Mouse (Mus musculus) C2C12 (cell line): ENCODE results near the gene Pard3. TPM values are rescaled to one million over a fixed set of nuclear protein-coding genes. Genes with fewer than 3 reads are reported as not detected.

ENCODE experiments used
- H3K27me3 ChIP-seq: one replicate; pipeline ENCODE4 v1.6.1; 2011; ENCODE audit not compliant: control insufficient read depth, insufficient read depth, insufficient read length
- H3K36me3 ChIP-seq: one replicate; pipeline ENCODE4 v1.6.1; 2011; ENCODE audit not compliant: control insufficient read depth, insufficient read depth
- H3K4me3 ChIP-seq: one replicate; pipeline ENCODE4 v1.5.1; 2011; ENCODE audit warnings: mild to moderate bottlenecking, control low read depth; ENCODE audit not compliant: poor library complexity, insufficient read depth, severe bottlenecking
- H3K79me2 ChIP-seq: one replicate; pipeline ENCODE4 v1.6.1; 2011; ENCODE audit not compliant: control insufficient read depth, insufficient read depth
- H3K79me3 ChIP-seq: one replicate; pipeline ENCODE4 v1.6.1; 2011; ENCODE audit warnings: low read depth, control low read depth
- H3ac ChIP-seq: one replicate; pipeline ENCODE3; 2011; ENCODE audit warnings: low read depth; ENCODE audit not compliant: control insufficient read depth, insufficient read length
- CEBPB ChIP-seq: IDR thresholded peaks from one replicate; pipeline ENCODE4 v1.6.1; 2011; ENCODE audit warnings: low read depth, mild to moderate bottlenecking, control low read depth, moderate library complexity
- CTCF ChIP-seq: IDR thresholded peaks from one replicate; pipeline ENCODE4 v1.5.1; 2011; ENCODE audit not compliant: control insufficient read depth, insufficient read depth, insufficient read length
- FOSL1 ChIP-seq: IDR thresholded peaks from one replicate; pipeline ENCODE4 v1.8.0; 2011; ENCODE audit warnings: mild to moderate bottlenecking, low read length; ENCODE audit not compliant: poor library complexity, insufficient read depth, severe bottlenecking
- MAX ChIP-seq: IDR thresholded peaks from one replicate; pipeline ENCODE4 v1.6.1; 2011; ENCODE audit warnings: mild to moderate bottlenecking, control low read depth
- MYOD1 ChIP-seq: IDR thresholded peaks from one replicate; pipeline ENCODE4 v1.6.1; 2011; ENCODE audit warnings: low read depth; ENCODE audit not compliant: control insufficient read depth, insufficient read length
- MYOG ChIP-seq: IDR thresholded peaks from one replicate; pipeline ENCODE4 v1.6.1; 2011; ENCODE audit not compliant: control insufficient read depth, insufficient read length; ENCODE audit errors: extremely low read depth
- USF1 ChIP-seq: IDR thresholded peaks from one replicate; pipeline ENCODE4 v1.6.1; 2011; ENCODE audit warnings: low read depth, mild to moderate bottlenecking, control low read depth, moderate library complexity
- polyA plus RNA-seq: library from polyadenylated mRNA; unstranded; fragments of >200 nt; fragmentation: generic; extraction: Trizol; gene quantifications from one replicate; pipeline ENCODE4 v1.2.1, GENCODE M21; 2012; ENCODE audit warnings: missing spikeins

Pard3 gene
- polyA plus RNA-seq, 1 experiment, result 8.4 TPM

DNA sequence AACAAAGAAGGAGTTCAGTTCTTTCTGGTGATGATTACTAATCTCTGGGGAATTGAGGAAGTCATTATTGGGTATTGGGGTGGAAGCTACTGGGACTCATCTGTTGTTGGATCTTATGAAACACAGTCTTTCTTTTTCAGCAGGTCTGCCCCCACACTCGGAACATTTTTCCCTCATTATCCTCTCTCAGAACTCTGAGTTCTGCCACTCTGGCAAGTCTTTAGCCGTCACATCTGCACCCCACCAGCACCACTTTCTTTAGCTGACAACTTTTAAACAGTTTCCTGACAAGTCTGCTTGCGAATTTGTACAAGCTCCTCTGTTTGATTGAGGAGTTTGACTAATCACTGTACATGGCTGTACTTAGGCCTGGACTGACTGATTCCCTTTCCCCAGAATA, 118.4 kb downstream of the Pard3 start:
- Histone ChIP-seq H3K4me3 (no peak overlapping the region), H3K36me3 (no peaks in the 10 kb centered on the region), H3ac (no peak overlapping the region), H3K27me3 (no peaks in the 10 kb centered on the region), H3K79me3 (peaks cover 24% of the 10 kb centered on the region), H3K79me2 (peaks cover 57% of the 10 kb centered on the region)
- TF ChIP-seq FOSL1, result no peak

DNA sequence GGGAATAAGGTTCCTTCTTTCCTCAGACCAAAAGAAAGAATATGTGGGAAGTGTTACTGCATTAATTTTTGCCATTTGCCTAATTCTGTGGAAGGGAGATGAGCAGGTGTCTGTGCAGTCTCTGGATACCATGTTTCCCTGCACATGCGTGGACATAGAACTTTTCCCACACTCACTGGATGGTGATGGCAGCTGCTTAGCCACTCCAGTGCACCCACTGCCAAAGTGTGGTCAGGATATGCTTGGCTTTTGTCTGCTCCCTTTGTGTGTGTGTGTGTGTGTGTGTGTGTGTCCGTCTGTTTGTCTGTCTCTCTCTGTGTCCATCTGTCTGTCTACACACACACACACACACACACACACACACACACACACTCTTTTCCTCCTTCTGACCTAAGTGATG, 119.8 kb downstream of the Pard3 start:
- no peaks in the 10 kb centered on the region for H3K36me3 ChIP-seq
- TF ChIP-seq MAX (no peak), USF1 (no peak), CEBPB (no peak), CTCF (no peak), MYOG (no peak), MYOD1 (no peak), FOSL1 (no peak)
- no peak overlapping the region for H3K4me3 ChIP-seq
- H3K79me3 ChIP-seq, result peaks cover 24% of the 10 kb centered on the region
- H3K27me3 ChIP-seq, result no peaks in the 10 kb centered on the region
- H3ac ChIP-seq, result no peak overlapping the region
- H3K79me2 ChIP-seq, result peaks cover 61% of the 10 kb centered on the region

- Histone ChIP-seq H3K36me3 (no peaks in the 10 kb centered on the region), H3ac (no peak overlapping the region), H3K79me2 (peaks cover 56% of the 10 kb centered on the region), H3K4me3 (no peak overlapping the region), H3K79me3 (peaks cover 24% of the 10 kb centered on the region), H3K27me3 (no peaks in the 10 kb centered on the region)
- TF ChIP-seq CEBPB, result no peak
- TF ChIP-seq MYOG, result no peak
- TF ChIP-seq MYOD1, result no peak
- no peak for TF ChIP-seq CTCF
- no peak for TF ChIP-seq USF1
- TF ChIP-seq MAX, result no peak
- no peak for TF ChIP-seq FOSL1
Observed at GRCm38 (mm10) chr8:127184025-127184424, 120.3 kb downstream of the Pard3 start.

DNA sequence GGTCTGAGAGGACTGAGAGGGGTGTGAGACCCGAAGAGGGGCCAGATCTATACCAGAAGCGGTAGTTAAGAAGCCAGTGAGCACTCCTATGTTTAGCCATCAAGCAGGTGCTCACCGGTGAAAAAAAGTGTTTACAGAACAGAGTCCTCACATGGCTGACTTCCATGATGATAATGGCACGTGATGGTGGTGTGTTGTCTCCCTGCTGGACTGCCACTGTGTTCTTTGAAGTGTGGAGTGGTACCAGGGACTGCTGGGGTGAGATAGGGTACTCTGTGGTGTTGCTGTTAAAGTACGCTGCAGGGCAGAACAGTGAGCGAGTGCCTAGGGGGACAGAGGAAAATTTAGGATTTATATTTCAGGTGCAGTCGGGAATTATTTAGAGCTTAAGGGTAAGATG, 122.2 kb downstream of the Pard3 start:
- H3K4me3 ChIP-seq, result no peak overlapping the region
- H3K27me3 ChIP-seq, result no peaks in the 10 kb centered on the region
- peaks cover 41% of the 10 kb centered on the region for H3K79me2 ChIP-seq
- H3K79me3 ChIP-seq, result peaks cover 12% of the 10 kb centered on the region
- H3ac ChIP-seq, result no peak overlapping the region
- H3K36me3 ChIP-seq, result no peaks in the 10 kb centered on the region
- TF ChIP-seq CEBPB (no peak), MYOG (no peak), USF1 (no peak), CTCF (no peak), MYOD1 (no peak), FOSL1 (no peak), MAX (no peak)

GRCm38 (mm10) chr8:127188671-127189070, 125.0 kb downstream of the Pard3 start:
- Histone ChIP-seq H3K36me3 (no peaks in the 10 kb centered on the region), H3K4me3 (no peak overlapping the region), H3K27me3 (no peaks in the 10 kb centered on the region), H3ac (no peak overlapping the region), H3K79me3 (peaks cover 5% of the 10 kb centered on the region), H3K79me2 (peaks cover 41% of the 10 kb centered on the region)
- no peak for TF ChIP-seq MYOD1
- TF ChIP-seq USF1, result no peak
- TF ChIP-seq MYOG, result no peak
- TF ChIP-seq CTCF, result no peak
- TF ChIP-seq FOSL1, result no peak
- no peak for TF ChIP-seq MAX
- no peak for TF ChIP-seq CEBPB

DNA sequence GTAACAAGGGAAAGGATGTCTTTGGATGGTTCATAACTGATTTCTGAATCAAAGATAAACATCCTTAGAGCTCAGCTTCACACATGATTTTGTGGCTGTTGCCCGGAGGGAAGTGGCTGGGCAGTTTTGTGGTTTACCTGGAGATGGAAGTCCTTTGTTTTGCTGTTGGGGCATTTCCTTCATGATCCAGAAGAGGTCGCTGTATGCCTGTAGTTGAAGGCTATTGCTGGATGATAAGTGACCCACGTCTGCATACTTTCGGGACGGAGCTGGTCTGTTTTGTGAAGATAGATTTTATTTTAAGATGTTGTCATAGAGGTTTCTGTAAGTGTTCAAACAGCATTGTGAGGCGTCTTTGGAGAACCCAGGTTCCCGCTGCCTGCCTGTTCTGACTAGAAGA, 126.7 kb downstream of the Pard3 start:
- peaks cover 5% of the 10 kb centered on the region for H3K79me3 ChIP-seq
- no peaks in the 10 kb centered on the region for H3K36me3 ChIP-seq
- H3ac ChIP-seq, result no peak overlapping the region
- H3K27me3 ChIP-seq, result no peaks in the 10 kb centered on the region
- H3K4me3 ChIP-seq, result no peak overlapping the region
- H3K79me2 ChIP-seq, result peaks cover 53% of the 10 kb centered on the region
- TF ChIP-seq CTCF (peak; percentile 44), CEBPB (no peak)

- TF ChIP-seq MYOG, result no peak
- TF ChIP-seq CEBPB, result no peak
- TF ChIP-seq CTCF, result peak; percentile 43
- peaks cover 6% of the 10 kb centered on the region for H3K79me3 ChIP-seq
- H3K79me2 ChIP-seq, result peaks cover 61% of the 10 kb centered on the region
- no peaks in the 10 kb centered on the region for H3K36me3 ChIP-seq
- no peak overlapping the region for H3K4me3 ChIP-seq
- H3ac ChIP-seq, result no peak overlapping the region
- H3K27me3 ChIP-seq, result no peaks in the 10 kb centered on the region
Observed at GRCm38 (mm10) chr8:127191387-127191786, 127.7 kb downstream of the Pard3 start.
